ENCODE assay signal across 8 mouse cellular contexts in genomic region chr10:80431570-80432386, GRCm38 (mm10). TPM values are rescaled to one million over a fixed set of nuclear protein-coding genes. Genes with fewer than 3 reads are reported as not detected.
DNase-seq lines count a peak whose midpoint lies in the region; ATAC-seq and TF ChIP-seq lines count a peak whose summit lies in the region.

No protein-coding gene starts in this region.

- H3K4me3 ChIP-seq in layer of hippocampus, adult 2 months: peak overlapping the region; percentile 90
- H3K4me3 ChIP-seq in brown adipose tissue, adult 24 weeks (ENCODE audit: insufficient read depth, low read depth, low read length): peak overlapping the region; percentile 93
- H3K4me3 ChIP-seq in hindbrain, embryonic 12.5 days: peak overlapping the region; percentile 98
- H3K4me3 ChIP-seq in midbrain, embryonic 15.5 days: peak overlapping the region; percentile 91

- 16% methylated on average over 16 of the region's 16 CpGs for WGBS in hindbrain, embryonic 12.5 days
- WGBS in midbrain, embryonic 15.5 days: 15% methylated on average over 16 of the region's 16 CpGs

- H3K27ac ChIP-seq in layer of hippocampus, adult 2 months: peak overlapping the region; percentile 36; the same call in 1 of the 2 replicates
- H3K27ac ChIP-seq in brown adipose tissue, adult 24 weeks (replicated peaks; ENCODE audit: low read depth, low read length): peak overlapping the region; percentile 55
- H3K27ac ChIP-seq in hindbrain, embryonic 12.5 days: peak overlapping the region; percentile 95; the same call in 1 of the 2 replicates
- peak overlapping the region; percentile 30; the same call in 1 of the 2 replicates for H3K27ac ChIP-seq in midbrain, embryonic 15.5 days

- H3K36me3 ChIP-seq in hindbrain, embryonic 12.5 days: peaks cover 41% of the 10 kb centered on the region
- H3K36me3 ChIP-seq in midbrain, embryonic 15.5 days (replicated peaks): peaks cover 16% of the 10 kb centered on the region

- no peak for DNase-seq in layer of hippocampus, adult 2 months (ENCODE audit: low spot score in 2 of 2)
- no peak for DNase-seq in layer of hippocampus, postnatal 25 days (ENCODE audit: extremely low spot score in 1 of 2, low spot score in 1 of 2)
- DNase-seq in ovary, adult 18-20 months (ENCODE audit: low spot score): no peak
- DNase-seq in ovary, postnatal 36 days (ENCODE audit: low spot score): no peak
- no peak for DNase-seq in right cerebral cortex, postnatal 36 days (ENCODE audit: low spot score in 2 of 2)

- peak overlapping the region; percentile 100 for H3K9ac ChIP-seq in hindbrain, embryonic 12.5 days
- H3K9ac ChIP-seq in midbrain, embryonic 15.5 days: peak overlapping the region; percentile 95

- no peaks in the 10 kb centered on the region for H3K9me3 ChIP-seq in hindbrain, embryonic 12.5 days (replicated peaks)
- H3K9me3 ChIP-seq in midbrain, embryonic 15.5 days: no peaks in the 10 kb centered on the region

- H3K4me2 ChIP-seq in hindbrain, embryonic 12.5 days (replicated peaks): peak overlapping the region; percentile 88
- peak overlapping the region; percentile 68 for H3K4me2 ChIP-seq in midbrain, embryonic 15.5 days

- H3K4me1 ChIP-seq in brown adipose tissue, adult 24 weeks (ENCODE audit: control insufficient read depth, insufficient read depth, insufficient read length, low read length): 0 out of 2 replicates have a peak, but pooled peaks cover 4% of the 10 kb centered on the region
- H3K4me1 ChIP-seq in hindbrain, embryonic 12.5 days: peaks cover 28% of the 10 kb centered on the region
- peaks cover 20% of the 10 kb centered on the region for H3K4me1 ChIP-seq in midbrain, embryonic 15.5 days

- TF ChIP-seq CTCF in layer of hippocampus, adult 2 months (conservative IDR thresholded peaks at IDR 0.05): no peak

- H3K27me3 ChIP-seq in hindbrain, embryonic 12.5 days: peaks cover 8% of the 10 kb centered on the region; the same call in 1 of the 2 replicates
- H3K27me3 ChIP-seq in midbrain, embryonic 15.5 days (replicated peaks): no peaks in the 10 kb centered on the region

- ATAC-seq in hindbrain, embryonic 12.5 days (ENCODE audit: low FRiP score): no peak
- no peak for ATAC-seq in midbrain, embryonic 15.5 days (replicated peaks)

RNA-seq across cellular contexts. Expression of gene Tcf3, which starts 1.7 kb away (rescaled TPM):
- 10 to 100 TPM; 27.6 to 31.6 TPM for total RNA-seq in layer of hippocampus, adult 2 months (2021)
- 10 to 100 TPM; 26.9 to 32.1 TPM for total RNA-seq in layer of hippocampus, postnatal 25 days (2021)
- 11.4 and 15.1 TPM in 2 replicates for polyA plus RNA-seq in brown adipose tissue, adult 24 weeks (2012; ENCODE audit: insufficient read depth, insufficient read length, missing spikeins)
- polyA plus RNA-seq in hindbrain, embryonic 12.5 days (2016; fragmentation: Nextera tagmentation; extraction: Ambion mirVana): 176 and 178 TPM in 2 replicates
- 44.9 and 55.8 TPM in 2 replicates for polyA plus RNA-seq in midbrain, embryonic 15.5 days (2015; fragmentation: Nextera tagmentation; extraction: Ambion mirVana)

RNA-seq across cellular contexts. Expression of gene Uqcr11, which starts 25.1 kb away (rescaled TPM):
- total RNA-seq in layer of hippocampus, adult 2 months (2021): 100 to 1,000 TPM; 404 to 413 TPM
- 100 to 1,000 TPM; 520 to 551 TPM for total RNA-seq in layer of hippocampus, postnatal 25 days (2021)
- 2,528 and 2,993 TPM in 2 replicates for polyA plus RNA-seq in brown adipose tissue, adult 24 weeks (2012; ENCODE audit: insufficient read depth, insufficient read length, missing spikeins)
- polyA plus RNA-seq in hindbrain, embryonic 12.5 days (2016; fragmentation: Nextera tagmentation; extraction: Ambion mirVana): 312 and 406 TPM in 2 replicates
- 581 and 629 TPM in 2 replicates for polyA plus RNA-seq in midbrain, embryonic 15.5 days (2015; fragmentation: Nextera tagmentation; extraction: Ambion mirVana)

RNA-seq across cellular contexts. Expression of gene Mbd3, which starts 32.4 kb away (rescaled TPM):
- total RNA-seq in layer of hippocampus, adult 2 months (2021): 100 to 1,000 TPM; 147 to 149 TPM
- total RNA-seq in layer of hippocampus, postnatal 25 days (2021): 100 to 1,000 TPM; 138 to 159 TPM
- polyA plus RNA-seq in brown adipose tissue, adult 24 weeks (2012; ENCODE audit: insufficient read depth, insufficient read length, missing spikeins): 79.3 and 90.4 TPM in 2 replicates
- polyA plus RNA-seq in hindbrain, embryonic 12.5 days (2016; fragmentation: Nextera tagmentation; extraction: Ambion mirVana): 275 and 296 TPM in 2 replicates
- polyA plus RNA-seq in midbrain, embryonic 15.5 days (2015; fragmentation: Nextera tagmentation; extraction: Ambion mirVana): 227 and 250 TPM in 2 replicates

RNA-seq across cellular contexts. Expression of gene Mex3d, which starts 44.3 kb away (rescaled TPM):
- 10 to 100 TPM; 15.5 to 17.1 TPM for total RNA-seq in layer of hippocampus, adult 2 months (2021)
- 10 to 100 TPM; 18.9 to 19.3 TPM for total RNA-seq in layer of hippocampus, postnatal 25 days (2021)
- 3.3 and 3.7 TPM in 2 replicates for polyA plus RNA-seq in brown adipose tissue, adult 24 weeks (2012; ENCODE audit: insufficient read depth, insufficient read length, missing spikeins)
- polyA plus RNA-seq in hindbrain, embryonic 12.5 days (2016; fragmentation: Nextera tagmentation; extraction: Ambion mirVana): 21.4 and 24.8 TPM in 2 replicates
- 18.3 and 18.8 TPM in 2 replicates for polyA plus RNA-seq in midbrain, embryonic 15.5 days (2015; fragmentation: Nextera tagmentation; extraction: Ambion mirVana)

Comparison
In these comparisons a context has a peak if more than half of its experiments do, and no peak if none do; other contexts are left out.
1. H3K27ac ChIP-seq: peak in every context shown above with its lines; median percentile 95 in hindbrain, embryonic 12.5 days; 55 in brown adipose tissue, adult 24 weeks; 36 in layer of hippocampus, adult 2 months; 30 in midbrain, embryonic 15.5 days.